Mouse (Mus musculus) MEL (cell line): ENCODE data around the gene Pkdcc.

Experiments used
- CHD1 ChIP-seq: IDR thresholded peaks from 2 replicates; pipeline ENCODE4 v1.6.1; 2012; ENCODE audit warnings: low read depth, mild to moderate bottlenecking, inconsistent platforms, low read length, improper control_type of control experiment
- CTCF ChIP-seq, 3 experiments: IDR thresholded peaks in 2 of 3; conservative IDR thresholded peaks in 1 of 3; 2 replicates each; pipeline ENCODE4 v1.5.1; 2011 to 2012; ENCODE audit warnings: low read length in 3 of 3, low read depth in 2 of 3, mild to moderate bottlenecking in 2 of 3, improper control_type of control experiment in 1 of 3, inconsistent platforms in 1 of 3, mixed read lengths in 1 of 3, moderate library complexity in 1 of 3; ENCODE audit not compliant: control insufficient read depth in 1 of 3, insufficient read depth in 1 of 3, poor library complexity in 1 of 3, severe bottlenecking in 1 of 3
- ELF1 ChIP-seq: IDR thresholded peaks from 2 replicates; pipeline ENCODE4 v1.6.1; 2014; ENCODE audit warnings: low read depth, mild to moderate bottlenecking, inconsistent platforms, low read length, improper control_type of control experiment, moderate library complexity
- EP300 ChIP-seq, 2 experiments: IDR thresholded peaks; 2 replicates each; pipeline ENCODE4 v1.6.1; 2011; ENCODE audit warnings: improper control_type of control experiment in 2 of 2, low read length in 2 of 2, low read depth in 1 of 2, mild to moderate bottlenecking in 1 of 2
- HCFC1 ChIP-seq: IDR thresholded peaks from 2 replicates; pipeline ENCODE4 v1.6.1; 2012; ENCODE audit warnings: low read depth, mild to moderate bottlenecking, inconsistent platforms, low read length, improper control_type of control experiment, moderate library complexity
- JUND ChIP-seq: IDR thresholded peaks from 2 replicates; pipeline ENCODE4 v1.6.1; 2011; ENCODE audit warnings: low read depth, mild to moderate bottlenecking, improper control_type of control experiment, low read length
- KAT2A ChIP-seq: conservative IDR thresholded peaks from 2 replicates; pipeline ENCODE4 v1.6.1; 2012; ENCODE audit warnings: low read depth, low read length, improper control_type of control experiment, inconsistent platforms
- MXI1 ChIP-seq: IDR thresholded peaks from 2 replicates; pipeline ENCODE4 v1.6.1; 2011; ENCODE audit warnings: mild to moderate bottlenecking, low read depth, low read length, improper control_type of control experiment
- POLR2A ChIP-seq, 2 experiments: IDR thresholded peaks; 2 replicates each; pipeline ENCODE4 v1.6.1; 2011 to 2012; ENCODE audit warnings: low read length in 2 of 2, mild to moderate bottlenecking in 2 of 2, control low read depth in 1 of 2, improper control_type of control experiment in 1 of 2, low read depth in 1 of 2, moderate library complexity in 1 of 2; ENCODE audit not compliant: control insufficient read depth in 1 of 2, insufficient read depth in 1 of 2, poor library complexity in 1 of 2
- TBP ChIP-seq: IDR thresholded peaks from 2 replicates; pipeline ENCODE4 v1.8.0; 2011; ENCODE audit warnings: low read depth, low read length, improper control_type of control experiment
- USF1 ChIP-seq: IDR thresholded peaks from 2 replicates; pipeline ENCODE4 v1.6.1; 2014; ENCODE audit warnings: low read depth, mild to moderate bottlenecking, inconsistent platforms, low read length, improper control_type of control experiment, moderate library complexity
- ZMIZ1 ChIP-seq: IDR thresholded peaks from 2 replicates; pipeline ENCODE4 v1.6.1; 2012; ENCODE audit warnings: low read depth, mild to moderate bottlenecking, inconsistent platforms, low read length, improper control_type of control experiment, moderate library complexity

- no peak for TF ChIP-seq CTCF (IDR thresholded peaks at IDR 0.05 in 2 of 3, conservative IDR thresholded peaks at IDR 0.05 in 1 of 3; ENCODE audit: control insufficient read depth in 1 of 3, insufficient read depth in 1 of 3, low read depth in 2 of 3, low read length in 3 of 3, poor library complexity in 1 of 3, severe bottlenecking in 1 of 3)
- TF ChIP-seq EP300 (IDR thresholded peaks at IDR 0.05; ENCODE audit: low read depth in 1 of 2, low read length in 2 of 2), result no peak
- TF ChIP-seq ZMIZ1, result no peak
- no peak for TF ChIP-seq KAT2A
- TF ChIP-seq CHD1, result no peak
- TF ChIP-seq MXI1, result no peak
- TF ChIP-seq HCFC1, result no peak
- no peak for TF ChIP-seq JUND
- TF ChIP-seq POLR2A (IDR thresholded peaks at IDR 0.05; ENCODE audit: control insufficient read depth in 1 of 2, insufficient read depth in 1 of 2, low read depth in 1 of 2, low read length in 2 of 2, poor library complexity in 1 of 2), result no peak
- TF ChIP-seq TBP, result no peak
- TF ChIP-seq USF1, result no peak
- no peak for TF ChIP-seq ELF1
Observed at GRCm38 (mm10) chr17:83245460-83245859, 30.4 kb downstream of the Pkdcc start.
